Mouse (Mus musculus) testis, adult 2 months (tissue): Measurements from ENCODE around the gene Tex48. TPM values are rescaled to one million over a fixed set of nuclear protein-coding genes. Genes with fewer than 3 reads are reported as not detected.

ENCODE experiments used
- H3K27ac ChIP-seq: fragments of 200-500 bp; 2 replicates; pipeline ENCODE4 v1.5.1; 2012; ENCODE audit warnings: low read depth, low read length; ENCODE audit not compliant: control insufficient read depth, insufficient read depth
- H3K27me3 ChIP-seq: fragments of 200-500 bp; 2 replicates; pipeline ENCODE4 v1.6.1; 2012; ENCODE audit warnings: mild to moderate bottlenecking, low read length, moderate library complexity; ENCODE audit not compliant: control insufficient read depth, insufficient read depth
- H3K36me3 ChIP-seq: fragments of 200-500 bp; 2 replicates; pipeline ENCODE4 v1.6.1; 2012; ENCODE audit warnings: mild to moderate bottlenecking, low read length; ENCODE audit not compliant: control insufficient read depth, insufficient read depth
- H3K4me1 ChIP-seq: fragments of 200-500 bp; 2 replicates; pipeline ENCODE4 v1.6.1; 2012; ENCODE audit warnings: low read length; ENCODE audit not compliant: control insufficient read depth, insufficient read depth
- H3K4me3 ChIP-seq: fragments of 200-500 bp; 2 replicates; pipeline ENCODE4 v1.5.1; 2012; ENCODE audit warnings: low read depth, mild to moderate bottlenecking, low read length, moderate library complexity, mixed read lengths; ENCODE audit not compliant: control insufficient read depth
- CTCF ChIP-seq: fragments of 200-500 bp; IDR thresholded peaks from 2 replicates; pipeline ENCODE4 v1.5.1; 2012; ENCODE audit warnings: low read depth, mild to moderate bottlenecking, inconsistent platforms, low read length, moderate library complexity; ENCODE audit not compliant: control insufficient read depth, insufficient read depth, insufficient replicate concordance
- POLR2A ChIP-seq: fragments of 200-500 bp; IDR thresholded peaks from 2 replicates; pipeline ENCODE4 v1.6.1; 2012; ENCODE audit warnings: low read depth, mild to moderate bottlenecking, inconsistent platforms, low read length, moderate library complexity; ENCODE audit not compliant: control insufficient read depth
- polyA plus RNA-seq: library from polyadenylated mRNA; depleted of rRNA; stranded (reverse); fragments of >200 nt; gene quantifications from 2 replicates; pipeline ENCODE4 v1.2.3, GENCODE M21; 2012

Tex48 gene
- polyA plus RNA-seq, 1 experiment = 562 TPM

- Histone ChIP-seq H3K36me3 (no peaks in the 10 kb centered on the region), H3K4me1 (no peaks in the 10 kb centered on the region), H3K27ac (no peak overlapping the region), H3K4me3 (no peak overlapping the region), H3K27me3 (no peaks in the 10 kb centered on the region)
- no peak for TF ChIP-seq CTCF
- TF ChIP-seq POLR2A = no peak
These were observed 36.9 kb upstream of the Tex48 start for GRCm38 (mm10) chr4:63659086-63659485.

- Histone ChIP-seq H3K4me3 (no peak overlapping the region), H3K4me1 (no peaks in the 10 kb centered on the region), H3K27ac (no peak overlapping the region), H3K36me3 (no peaks in the 10 kb centered on the region), H3K27me3 (no peaks in the 10 kb centered on the region)
- no peak for TF ChIP-seq POLR2A
- TF ChIP-seq CTCF = no peak
These were observed 32.2 kb upstream of the Tex48 start for GRCm38 (mm10) chr4:63654381-63654780.

GRCm38 (mm10) chr4:63643956-63644726, 21.9 kb upstream of the Tex48 start:
- Histone ChIP-seq H3K27me3 (no peaks in the 10 kb centered on the region), H3K4me1 (no peaks in the 10 kb centered on the region), H3K27ac (no peak overlapping the region), H3K36me3 (no peaks in the 10 kb centered on the region), H3K4me3 (no peak overlapping the region)
- TF ChIP-seq POLR2A (no peak), CTCF (no peak)

GRCm38 (mm10) chr4:63639842-63640241, 17.6 kb upstream of the Tex48 start:
- Histone ChIP-seq H3K27ac (no peak overlapping the region), H3K4me3 (no peak overlapping the region), H3K27me3 (no peaks in the 10 kb centered on the region), H3K36me3 (no peaks in the 10 kb centered on the region), H3K4me1 (no peaks in the 10 kb centered on the region)
- no peak for TF ChIP-seq CTCF
- TF ChIP-seq POLR2A = no peak

- H3K27ac ChIP-seq = no peak overlapping the region
- TF ChIP-seq CTCF (no peak), POLR2A (no peak)
- no peaks in the 10 kb centered on the region for H3K4me1 ChIP-seq
- no peak overlapping the region for H3K4me3 ChIP-seq
- H3K36me3 ChIP-seq = no peaks in the 10 kb centered on the region
- H3K27me3 ChIP-seq = no peaks in the 10 kb centered on the region
These were observed 16.4 kb upstream of the Tex48 start for GRCm38 (mm10) chr4:63638603-63639002.

GRCm38 (mm10) chr4:63633181-63633580, 11.0 kb upstream of the Tex48 start:
- Histone ChIP-seq H3K4me3 (no peak overlapping the region), H3K27me3 (no peaks in the 10 kb centered on the region), H3K4me1 (no peaks in the 10 kb centered on the region), H3K27ac (no peak overlapping the region), H3K36me3 (no peaks in the 10 kb centered on the region)
- no peak for TF ChIP-seq POLR2A
- no peak for TF ChIP-seq CTCF

- TF ChIP-seq POLR2A (no peak), CTCF (no peak)
- no peak overlapping the region for H3K27ac ChIP-seq
- no peak overlapping the region for H3K4me3 ChIP-seq
- H3K4me1 ChIP-seq = no peaks in the 10 kb centered on the region
- no peaks in the 10 kb centered on the region for H3K36me3 ChIP-seq
- no peaks in the 10 kb centered on the region for H3K27me3 ChIP-seq
These were observed 4.9 kb upstream of the Tex48 start for GRCm38 (mm10) chr4:63627111-63627510.

- no peak overlapping the region for H3K4me3 ChIP-seq
- H3K36me3 ChIP-seq = no peaks in the 10 kb centered on the region
- TF ChIP-seq CTCF (no peak), POLR2A (no peak)
- no peaks in the 10 kb centered on the region for H3K4me1 ChIP-seq
- H3K27me3 ChIP-seq = no peaks in the 10 kb centered on the region
- H3K27ac ChIP-seq = no peak overlapping the region
These were observed 3.4 kb upstream of the Tex48 start for GRCm38 (mm10) chr4:63625563-63626080.
